Mouse (Mus musculus) left cerebral cortex, postnatal 4 days (tissue): ENCODE results near the gene Ppan. TPM values are rescaled to one million over a fixed set of nuclear protein-coding genes. Genes with fewer than 3 reads are reported as not detected.

Source experiments
- DNase-seq: peaks from one replicate; pipeline ENCODE4 v3.0.0-alpha.2; 2022
- intact Hi-C: fragments of 180-260 bp; cut with DNase I; formaldehyde crosslinking; loops from one replicate; pipeline ENCODE4 v1.15.1; 2025
- total RNA-seq, 2 experiments: library from RNA; stranded (reverse); gene quantifications; 2 replicates each; pipeline ENCODE4 v1.2.3; 2021

Ppan gene
- total RNA-seq, result 10 to 100 TPM; 37.9 to 43.0 TPM

DNA sequence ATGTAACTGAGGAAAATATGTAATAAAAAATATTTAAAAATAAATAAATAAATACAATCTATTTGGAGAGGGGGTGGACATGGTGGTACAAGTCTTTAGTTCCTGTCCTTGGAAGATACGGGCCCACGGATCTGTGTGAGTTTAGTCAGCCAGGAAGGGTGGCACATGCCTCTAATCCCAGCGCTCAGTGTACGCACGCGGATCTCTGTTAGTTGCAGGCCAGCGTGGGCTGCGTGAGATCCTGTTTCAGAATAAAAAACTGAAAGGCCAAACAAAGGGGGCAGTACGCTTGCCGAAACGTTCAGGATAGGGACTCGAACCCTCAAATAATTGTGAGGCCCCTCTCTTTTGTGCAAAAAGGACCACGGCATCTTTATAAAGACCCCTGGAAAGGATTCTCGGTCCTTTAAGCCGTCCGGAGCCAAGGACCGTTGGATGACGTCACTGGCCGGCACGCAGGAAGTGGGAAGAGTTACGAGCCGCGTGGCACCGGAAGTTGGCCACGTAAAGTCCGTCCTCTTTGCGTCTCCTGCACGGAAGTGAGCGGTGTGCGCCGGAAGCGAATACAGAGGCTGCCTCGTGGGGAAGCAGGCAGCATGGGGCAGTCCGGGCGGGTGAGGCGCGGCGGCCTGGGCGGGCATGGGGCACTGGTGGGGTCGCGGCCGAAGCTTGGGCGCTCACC lies at the start of gene Ppan:
Gene Ppan, plus strand, starts transcription at position 472 of the 682 bp plus-strand sequence.
- intact Hi-C loops, result no loop called here
- peak; percentile 96 for DNase-seq

- intact Hi-C loops, result no loop called here
- peak; percentile 34 for DNase-seq
These were observed 49.0 kb upstream of the Ppan start for GRCm38 (mm10) chr9:20838931-20839330.

DNA sequence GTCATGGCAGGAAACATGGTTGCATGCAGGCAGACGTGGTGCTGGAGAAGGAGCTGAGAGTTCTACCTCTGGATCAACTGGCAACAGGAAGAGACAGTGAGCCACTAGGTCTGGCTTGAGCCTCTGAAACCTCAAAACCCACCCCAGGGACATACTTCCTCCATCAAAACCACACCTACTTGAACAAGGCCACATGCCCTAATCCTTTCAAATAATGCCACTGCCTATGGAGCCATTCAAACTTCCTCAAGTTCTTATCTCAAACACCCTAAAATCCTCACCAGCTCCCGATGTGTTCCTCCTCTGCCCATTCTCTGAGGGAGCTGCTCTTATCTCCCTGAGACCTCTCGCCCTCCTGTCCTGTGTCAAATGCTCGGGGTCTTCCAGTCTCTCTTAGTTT lies 45.8 kb upstream of the Ppan start:
- intact Hi-C loops, result no loop called here
- DNase-seq, result no peak

DNA sequence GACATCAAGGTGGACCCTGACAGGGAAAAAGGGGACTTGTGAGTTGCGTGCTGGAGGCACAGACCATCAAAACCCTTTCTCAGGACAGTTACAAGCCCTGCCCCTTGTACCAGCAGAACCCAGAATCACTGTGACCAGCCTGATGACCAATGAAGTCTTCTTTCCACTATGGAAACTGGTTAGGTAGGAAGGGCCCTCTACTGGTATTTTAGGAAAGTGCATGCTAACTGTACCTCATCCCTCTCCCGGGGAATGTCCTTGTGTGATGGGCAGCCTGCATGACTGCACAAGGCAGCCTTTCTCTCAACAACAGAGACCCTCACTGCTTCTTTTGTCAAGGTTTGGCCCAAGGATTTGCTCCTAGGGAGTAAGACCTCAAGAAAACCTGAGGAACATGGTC lies 45.3 kb upstream of the Ppan start:
- DNase-seq, result no peak
- intact Hi-C loops, result no loop called here

DNA sequence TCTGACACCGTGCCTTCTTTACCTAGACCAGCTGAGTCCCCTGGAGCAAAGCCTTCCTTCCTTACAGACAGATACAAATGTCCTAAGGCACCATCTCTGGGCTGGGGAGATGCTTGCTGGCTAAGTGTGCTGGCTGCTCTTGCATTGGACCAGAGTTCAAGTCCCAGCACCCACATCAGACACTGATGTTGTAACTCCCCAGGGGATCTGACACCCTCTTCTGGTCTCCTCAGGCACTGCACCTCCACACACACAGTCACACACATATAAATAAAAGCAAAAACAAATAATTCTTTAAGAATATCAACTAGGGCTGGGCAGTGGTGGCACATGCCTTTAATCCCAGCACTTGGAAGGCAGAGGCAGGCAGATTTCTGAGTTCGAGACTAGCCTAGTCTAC lies 37.8 kb upstream of the Ppan start:
- DNase-seq, result no peak
- intact Hi-C loops, result no loop called here

DNA sequence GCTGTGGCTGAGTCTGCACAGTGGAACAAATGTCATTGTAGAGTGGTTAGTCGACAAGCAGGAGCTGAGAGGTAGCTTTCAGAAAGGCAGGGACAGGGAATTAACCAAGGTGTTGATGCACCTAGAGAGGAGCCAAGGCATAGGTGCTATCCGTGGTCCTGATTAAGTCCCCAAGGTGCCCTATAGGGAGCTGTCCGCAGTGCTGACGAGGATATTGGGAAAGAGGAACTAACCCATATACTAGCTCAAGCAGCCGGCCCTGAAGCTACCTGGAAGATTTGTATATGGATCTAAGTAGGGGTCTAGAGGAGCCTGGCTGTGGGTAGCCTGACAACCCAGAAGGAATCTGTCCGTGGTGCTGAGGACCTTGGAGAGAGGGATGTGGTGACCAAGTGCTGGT lies 30.8 kb upstream of the Ppan start:
- intact Hi-C loops, result no loop called here
- DNase-seq, result no peak

DNA sequence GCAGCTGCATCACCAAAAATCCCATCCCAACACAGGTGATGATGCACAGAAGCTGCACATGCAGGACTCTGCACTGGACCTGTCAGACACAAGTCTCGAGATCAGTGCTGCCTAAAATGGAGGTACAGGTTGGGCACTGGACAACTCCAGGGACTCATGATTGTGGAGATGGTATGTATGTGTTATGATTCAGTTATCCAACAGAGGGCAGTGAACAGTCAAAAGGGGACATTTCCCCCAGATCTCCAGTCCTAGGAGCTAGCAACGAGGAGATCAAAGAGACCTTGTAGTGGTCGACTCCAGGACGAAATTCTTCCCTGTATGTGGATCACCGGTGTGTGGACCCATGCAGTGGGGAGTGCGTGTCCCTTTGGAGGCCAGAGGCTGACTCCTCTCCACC lies 28.0 kb upstream of the Ppan start:
- DNase-seq, result no peak
- intact Hi-C loops, result no loop called here

DNA sequence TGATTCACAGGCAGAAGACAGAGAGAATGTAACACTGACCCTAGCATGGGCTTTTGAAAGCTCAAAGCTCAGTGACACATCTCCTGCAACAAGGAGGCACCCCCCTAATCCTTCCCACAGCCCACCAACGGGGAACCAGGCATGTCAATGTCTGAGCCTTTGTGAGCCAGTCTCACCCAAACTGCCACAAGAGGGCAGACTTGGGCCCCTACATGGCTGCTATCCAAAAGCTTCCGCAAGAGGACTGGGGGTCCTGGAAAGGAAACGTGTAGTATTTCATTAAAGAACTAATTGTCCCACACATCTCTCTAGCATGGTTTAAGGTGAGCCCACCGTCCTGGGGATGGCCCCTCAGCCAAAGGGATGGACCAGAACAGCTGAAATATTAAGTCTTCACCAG lies 26.2 kb upstream of the Ppan start:
- DNase-seq, result peak; percentile 41
- intact Hi-C loops, result no loop called here

DNA sequence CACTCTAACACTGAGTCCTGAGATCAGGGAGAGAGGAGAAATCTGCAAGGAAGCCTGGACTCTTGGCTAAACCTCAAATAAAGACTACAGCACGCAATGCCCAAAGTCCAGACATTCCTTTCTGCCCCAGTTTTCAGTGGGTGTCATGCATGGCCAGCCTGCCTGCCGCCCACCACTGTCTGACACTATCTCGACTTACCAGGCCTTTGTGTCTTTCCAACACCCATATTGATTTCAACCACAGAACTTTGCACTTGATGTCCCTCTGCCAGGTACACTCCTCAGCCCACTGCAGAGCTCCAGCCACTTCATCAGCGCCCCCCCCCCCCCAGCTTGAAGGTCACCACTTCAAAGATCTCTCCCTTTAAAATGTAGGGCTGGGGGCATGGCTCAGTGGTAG lies 25.8 kb upstream of the Ppan start:
- no peak for DNase-seq
- intact Hi-C loops, result no loop called here

GRCm38 (mm10) chr9:20866879-20867278 lies 21.1 kb upstream of the Ppan start:
- intact Hi-C loops, result no loop called here
- DNase-seq, result no peak

GRCm38 (mm10) chr9:20868448-20869001 lies 19.4 kb upstream of the Ppan start, which contains the start of gene A230050P20Rik:
Gene A230050P20Rik (plus strand): TSS chr9:20868642.
- intact Hi-C loops, result no loop called here
- DNase-seq, result peak; percentile 32

GRCm38 (mm10) chr9:20869246-20869645 lies 18.7 kb upstream of the Ppan start:
- intact Hi-C loops, result no loop called here
- DNase-seq, result no peak

DNA sequence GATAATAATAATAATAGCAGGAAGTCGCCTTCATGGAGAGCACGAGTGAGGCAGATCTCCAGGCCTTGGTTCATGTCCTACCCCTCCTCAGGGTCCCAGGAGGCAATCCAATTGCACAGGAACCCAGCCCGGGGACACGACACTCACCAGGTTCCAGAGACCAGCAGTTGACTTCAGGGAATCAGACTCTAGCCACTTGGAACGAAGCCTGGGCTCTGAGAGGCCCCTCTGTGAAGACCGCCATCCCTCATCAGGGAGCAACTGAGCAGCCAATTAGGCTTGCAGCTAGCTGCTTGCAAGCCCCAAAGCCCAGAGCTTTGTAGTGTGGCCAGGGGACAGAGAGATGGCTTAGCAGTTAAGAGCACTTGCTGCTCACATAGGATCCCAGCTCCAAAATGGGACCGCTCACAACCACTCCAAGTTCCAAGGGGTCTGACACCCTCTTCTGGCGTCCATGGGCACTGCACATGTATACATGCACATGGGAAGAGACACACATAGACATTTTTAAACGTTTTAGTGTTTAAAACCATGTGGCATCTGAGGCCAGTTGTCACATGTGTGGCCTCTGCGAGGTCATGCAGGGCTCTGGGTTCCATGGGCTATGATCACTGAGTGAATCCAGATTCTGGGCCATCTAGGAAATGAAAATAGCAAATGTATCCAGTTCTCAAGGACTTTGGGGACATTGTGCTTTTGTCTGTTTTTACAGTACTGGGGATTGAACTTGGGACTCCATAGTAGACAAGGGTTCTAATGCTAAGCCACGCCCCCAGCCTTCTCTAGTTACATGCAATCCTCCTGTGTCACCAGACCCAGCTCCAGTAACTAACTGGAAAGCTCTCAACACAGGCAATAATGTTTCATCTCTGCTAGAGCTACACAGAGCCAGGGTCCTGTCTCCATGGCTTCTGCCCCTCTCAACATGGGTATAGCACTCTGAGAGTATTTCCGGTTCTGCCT lies 17.5 kb upstream of the Ppan start:
- intact Hi-C loops, result no loop called here
- no peak for DNase-seq

DNA sequence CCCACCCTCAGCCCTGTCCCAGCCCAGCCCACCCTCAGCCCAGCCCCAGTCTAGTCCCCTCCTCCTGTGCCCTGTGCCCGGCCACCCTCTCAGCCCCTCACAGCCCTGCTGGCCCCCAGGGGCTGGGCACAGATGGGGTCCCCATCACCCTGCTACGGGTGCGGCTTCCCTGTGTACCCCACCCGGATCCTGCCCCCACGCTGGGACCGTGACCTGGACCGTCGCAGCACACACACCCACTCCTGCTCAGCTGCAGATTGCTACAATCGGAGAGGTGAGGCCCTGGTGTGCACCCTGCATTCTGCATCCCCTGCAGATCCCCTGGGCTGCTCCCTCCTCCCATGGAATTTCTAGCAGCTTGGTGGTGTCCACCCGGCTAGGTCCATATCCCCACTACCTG lies 15.0 kb upstream of the Ppan start:
- intact Hi-C loops, result no loop called here
- DNase-seq, result no peak

GRCm38 (mm10) chr9:20873521-20873920 lies 14.5 kb upstream of the Ppan start:
- intact Hi-C loops, result no loop called here
- DNase-seq, result no peak

GRCm38 (mm10) chr9:20875021-20875790 lies 12.8 kb upstream of the Ppan start:
- intact Hi-C loops, result no loop called here
- DNase-seq, result no peak

- no peak for DNase-seq
- intact Hi-C loops, result no loop called here
These were observed 11.5 kb upstream of the Ppan start for GRCm38 (mm10) chr9:20876318-20877117.

DNA sequence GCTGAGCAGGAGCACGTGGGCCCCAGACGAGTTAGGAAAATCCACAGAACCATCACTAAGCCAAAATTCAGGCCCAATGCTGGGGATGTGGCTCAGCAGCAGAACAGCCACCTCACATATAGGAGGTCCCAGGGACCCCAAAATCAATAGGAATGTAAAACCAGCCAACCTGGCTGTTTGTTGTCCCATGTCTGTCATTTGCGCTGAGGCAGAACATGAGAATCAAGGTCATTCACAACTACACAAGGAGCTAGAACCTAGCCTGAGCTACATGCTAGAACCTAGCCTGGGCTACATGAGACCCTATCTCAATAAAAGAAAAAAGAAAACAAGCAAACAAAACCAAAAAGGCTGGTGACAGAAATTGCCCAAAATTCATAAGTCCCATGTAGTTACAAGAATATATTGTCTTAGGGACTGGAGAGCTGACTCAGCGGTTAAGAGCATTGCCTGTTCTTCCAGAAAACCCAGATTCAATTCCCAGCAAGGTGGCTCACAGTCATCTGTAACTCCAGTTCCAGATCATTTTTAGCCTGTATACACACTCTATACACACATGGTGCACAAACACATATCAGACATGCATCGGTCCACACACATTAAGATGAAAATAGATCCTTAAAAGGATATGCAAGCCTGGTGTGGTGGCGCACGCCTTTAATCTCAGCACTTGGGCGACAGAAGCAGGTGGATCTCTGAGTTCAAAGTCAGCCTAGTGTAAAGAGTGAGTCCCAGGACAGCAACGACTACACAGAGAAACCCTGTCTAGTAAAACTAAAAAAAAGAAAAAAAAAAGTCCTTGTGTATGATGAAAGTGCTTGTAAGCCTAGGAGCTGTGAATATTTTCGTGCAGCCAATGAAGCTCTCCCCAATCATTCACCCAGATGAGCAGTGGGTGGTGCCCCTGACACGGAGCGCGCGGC lies 10.6 kb upstream of the Ppan start:
- intact Hi-C loops, result no loop called here
- DNase-seq, result no peak
